Mouse (Mus musculus) layer of hippocampus, postnatal 25 days (tissue): ENCODE data around the gene Efemp2. TPM values are rescaled to one million over a fixed set of nuclear protein-coding genes. Genes with fewer than 3 reads are reported as not detected.
A peak's percentile ranks its signal among the peaks of the same experiment; 100 is the strongest.

ENCODE experiments used
- DNase-seq, 2 experiments: peaks; one replicate each; pipeline ENCODE4 v3.0.0; 2022; ENCODE audit warnings: mixed read lengths in 2 of 2, low spot score in 1 of 2; ENCODE audit errors: extremely low spot score in 1 of 2
- total RNA-seq, 2 experiments: library from RNA; stranded (reverse); gene quantifications; 2 replicates each; pipeline ENCODE4 v1.2.3; 2021

Gene Efemp2
- total RNA-seq, 2 experiments from 2014 or later, result 11.0 to 11.6 TPM

GRCm38 (mm10) chr19:5449673-5450072 is 24.1 kb upstream of the Efemp2 start:
- DNase-seq, result no peak

GRCm38 (mm10) chr19:5451766-5452165 is 22.0 kb upstream of the Efemp2 start:
- DNase-seq, result no peak

GRCm38 (mm10) chr19:5455037-5455436 is 18.7 kb upstream of the Efemp2 start:
- DNase-seq, result no peak

GRCm38 (mm10) chr19:5455568-5455967 is 18.2 kb upstream of the Efemp2 start:
- no peak for DNase-seq

- DNase-seq, result no peak
Observed at GRCm38 (mm10) chr19:5456241-5456921, 17.4 kb upstream of the Efemp2 start.

- peak; percentile 89 to 96 for DNase-seq
Observed at GRCm38 (mm10) chr19:5456922-5457745, 16.6 kb upstream of the Efemp2 start.

- DNase-seq, result no peak
Observed at GRCm38 (mm10) chr19:5457746-5458442, 15.9 kb upstream of the Efemp2 start, which contains the start of gene Ccdc85b. TSS of gene Ccdc85b (minus strand) at chr19:5457894.

- no peak for DNase-seq
Observed at GRCm38 (mm10) chr19:5459019-5459418, 14.7 kb upstream of the Efemp2 start.

- no peak for DNase-seq
Observed at GRCm38 (mm10) chr19:5459896-5460295, 13.9 kb upstream of the Efemp2 start.

- DNase-seq, result peak; percentile 79 to 81
Observed at GRCm38 (mm10) chr19:5460465-5460911, 13.3 kb upstream of the Efemp2 start, which contains the start of gene Fibp. TSS of gene Fibp (plus strand) at chr19:5460615.

- DNase-seq, result no peak
Observed at GRCm38 (mm10) chr19:5461411-5461810, 12.3 kb upstream of the Efemp2 start.

GRCm38 (mm10) chr19:5463212-5463611 is 10.5 kb upstream of the Efemp2 start:
- DNase-seq, result no peak

GRCm38 (mm10) chr19:5463791-5464562 is 9.8 kb upstream of the Efemp2 start:
- DNase-seq, result peak in 1 of 2 experiments; percentile 73

- no peak for DNase-seq
Observed at GRCm38 (mm10) chr19:5465037-5465436, 8.7 kb upstream of the Efemp2 start.

- no peak for DNase-seq
Observed at GRCm38 (mm10) chr19:5466916-5467500, 6.7 kb upstream of the Efemp2 start.

- no peak for DNase-seq
Observed at GRCm38 (mm10) chr19:5468374-5468773, 5.4 kb upstream of the Efemp2 start, which contains the start of gene Ctsw. TSS of gene Ctsw (minus strand) at chr19:5468507.

GRCm38 (mm10) chr19:5471846-5472245 is 1.9 kb upstream of the Efemp2 start:
- DNase-seq, result no peak

GRCm38 (mm10) chr19:5472857-5473256 is 897 bp upstream of the Efemp2 start:
- no peak for DNase-seq

- DNase-seq, result no peak
Observed at GRCm38 (mm10) chr19:5474281-5475068, 721 bp downstream of the Efemp2 start.
